Mouse (Mus musculus) liver, postnatal 0 days (tissue): ENCODE measurements around the gene Siva1.

Experiments used
- CTCF ChIP-seq: sonication (generic); IDR thresholded peaks from 2 replicates; pipeline ENCODE4 v1.5.1; 2016; ENCODE audit warnings: antibody characterized with exemption, low read depth
- EP300 ChIP-seq: IDR thresholded peaks from 2 replicates; pipeline ENCODE4 v1.6.1; 2016; ENCODE audit warnings: antibody characterized with exemption, low read depth, mild to moderate bottlenecking

- TF ChIP-seq EP300 (no peak), CTCF (no peak)
Measured at GRCm38 (mm10) chr12:112643126-112643525, 1.4 kb upstream of the Siva1 start.
